Mouse (Mus musculus): ENCODE results near the gene Itgav. TPM values are rescaled to one million over a fixed set of nuclear protein-coding genes. Genes with fewer than 3 reads are reported as not detected.
A peak's percentile ranks its signal among the peaks of the same experiment; 100 is the strongest.

Itgav gene
- total and polyA plus RNA-seq, 3 experiments = 6.5 to 7.2 TPM; not detected in 1

DNA sequence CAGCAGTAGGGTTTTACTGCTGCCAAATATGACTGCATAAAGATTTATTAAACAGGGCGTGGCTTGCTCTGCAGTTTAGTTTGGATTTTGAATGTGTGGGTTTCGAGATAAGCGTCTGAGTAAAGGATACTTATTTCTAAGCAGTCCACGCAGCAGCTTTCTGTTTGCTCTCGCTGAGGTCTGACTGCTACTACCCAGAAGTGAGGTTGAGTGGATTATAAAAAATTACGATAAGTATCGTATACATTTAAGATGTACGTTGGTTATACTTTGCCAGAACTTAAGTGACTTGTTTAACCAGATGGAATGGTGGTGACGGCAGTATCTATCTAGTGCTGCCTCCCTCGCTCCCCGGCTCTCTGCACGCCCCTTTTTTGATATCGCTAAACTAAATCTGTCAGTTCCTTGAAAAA is 9.8 kb downstream of the Itgav start:
- H3K79me2 ChIP-seq (ENCODE audit: control insufficient read depth, insufficient read depth, low read length, poor library complexity) = 0 out of 2 replicates have a peak, but pooled peaks cover 2% of the 10 kb centered on the region
- H3K9ac ChIP-seq (ENCODE audit: control insufficient read depth, low read depth, low read length, poor library complexity, severe bottlenecking) = 0 out of 2 replicates have a peak overlapping the region, but pooled peaks have one; percentile 26
- TF ChIP-seq MAFK (IDR thresholded peaks at IDR 0.05; ENCODE audit: borderline replicate concordance, low read depth, low read length) (no peak), GATA1 (IDR thresholded peaks at IDR 0.05; ENCODE audit: low read depth, low read length) (peak; percentile 61), ETS1 (IDR thresholded peaks at IDR 0.05; ENCODE audit: low read depth, low read length) (peak; percentile 22; the same call in 1 of the 2 replicates), MXI1 (IDR thresholded peaks at IDR 0.05; ENCODE audit: low read depth, low read length) (peak; percentile 34; the same call in 1 of the 2 replicates), POLR2AphosphoS2 (IDR thresholded peaks at IDR 0.05; ENCODE audit: low read length) (no peak), POLR2A (IDR thresholded peaks at IDR 0.05; ENCODE audit: control insufficient read depth in 1 of 2, insufficient read depth in 1 of 2, low read depth in 1 of 2, low read length in 2 of 2, poor library complexity in 1 of 2) (no peak), SIN3A (IDR thresholded peaks at IDR 0.05; ENCODE audit: low read length) (0 out of 2 replicates have a peak, but pooled peaks have one; percentile 27), RCOR1 (IDR thresholded peaks at IDR 0.05; ENCODE audit: low read depth, low read length) (peak; percentile 90), CHD1 (IDR thresholded peaks at IDR 0.05; ENCODE audit: low read depth, low read length) (no peak), TAL1 (IDR thresholded peaks at IDR 0.05; ENCODE audit: low read length) (peak; percentile 33; the same call in 1 of the 2 replicates), TCF12 (IDR thresholded peaks at IDR 0.05; ENCODE audit: low read depth, low read length) (no peak)
- H3K27ac ChIP-seq (ENCODE audit: control insufficient read depth, low read depth, low read length) = peak overlapping the region; percentile 41
- H3K9me3 ChIP-seq (replicated peaks; ENCODE audit: insufficient read depth, low read length) = no peaks in the 10 kb centered on the region
- peaks cover 2 to 4% of the 10 kb centered on the region in 2 experiments; a peak in 3 of 4 replicates for H3K36me3 ChIP-seq (ENCODE audit: control insufficient read depth in 1 of 2, insufficient read depth in 2 of 2, low read length in 2 of 2)
- no peaks in the 10 kb centered on the region for H3K27me3 ChIP-seq (ENCODE audit: control insufficient read depth in 1 of 2, insufficient read depth in 2 of 2, low read length in 2 of 2)
- peaks cover 0 to 3% of the 10 kb centered on the region in 2 experiments; a peak in 1 of 4 replicates for H3K4me1 ChIP-seq (ENCODE audit: control insufficient read depth in 1 of 2, insufficient read depth in 2 of 2, low read length in 2 of 2)
- H3K4me3 ChIP-seq (ENCODE audit: control insufficient read depth in 1 of 2, insufficient read depth in 1 of 2, low read depth in 2 of 2, low read length in 2 of 2) = peak overlapping the region; percentile 42 to 65
- peak; percentile 83 for DNase-seq (ENCODE audit: low read depth, low spot score)

DNA sequence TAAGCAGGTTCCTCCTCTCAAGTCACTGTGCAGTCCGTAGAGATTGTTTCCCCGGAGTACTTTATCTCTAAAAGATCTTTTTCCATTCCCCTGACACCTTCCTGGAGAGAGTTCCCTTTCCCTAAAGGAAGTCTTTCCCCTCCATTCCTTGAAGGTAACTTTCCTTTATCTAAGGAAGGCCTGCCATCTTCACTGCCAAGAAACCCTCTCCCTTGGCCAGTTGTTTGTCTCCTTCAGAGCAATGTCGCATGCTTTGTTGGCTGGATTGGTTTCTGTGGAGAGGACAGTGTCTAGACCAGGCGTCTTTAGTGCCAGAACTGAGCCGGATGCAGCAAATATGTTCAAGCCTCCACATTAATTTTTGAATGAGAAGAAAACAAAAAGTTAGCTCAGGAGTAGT is 11.1 kb downstream of the Itgav start:
- Histone ChIP-seq H3K79me2 (ENCODE audit: control insufficient read depth, insufficient read depth, low read length, poor library complexity) (0 out of 2 replicates have a peak, but pooled peaks cover 2% of the 10 kb centered on the region), H3K36me3 (ENCODE audit: control insufficient read depth in 1 of 2, insufficient read depth in 2 of 2, low read length in 2 of 2) (peaks cover 2 to 4% of the 10 kb centered on the region in 2 experiments; a peak in 3 of 4 replicates), H3K27ac (ENCODE audit: control insufficient read depth, low read depth, low read length) (no peak overlapping the region), H3K4me3 (ENCODE audit: control insufficient read depth in 1 of 2, insufficient read depth in 1 of 2, low read depth in 2 of 2, low read length in 2 of 2) (no peak overlapping the region), H3K27me3 (ENCODE audit: control insufficient read depth in 1 of 2, insufficient read depth in 2 of 2, low read length in 2 of 2) (no peaks in the 10 kb centered on the region), H3K9me3 (replicated peaks; ENCODE audit: insufficient read depth, low read length) (no peaks in the 10 kb centered on the region), H3K9ac (ENCODE audit: control insufficient read depth, low read depth, low read length, poor library complexity, severe bottlenecking) (no peak overlapping the region), H3K4me1 (ENCODE audit: control insufficient read depth in 1 of 2, insufficient read depth in 2 of 2, low read length in 2 of 2) (peaks cover 0 to 3% of the 10 kb centered on the region in 2 experiments; a peak in 1 of 4 replicates)
- TF ChIP-seq SIN3A (IDR thresholded peaks at IDR 0.05; ENCODE audit: low read length) (no peak), POLR2AphosphoS5 (IDR thresholded peaks at IDR 0.05; ENCODE audit: borderline replicate concordance, low read depth, low read length) (no peak), MEF2A (IDR thresholded peaks at IDR 0.05; ENCODE audit: extremely low read depth, insufficient replicate concordance, low read depth, low read length, poor library complexity, severe bottlenecking) (no peak), POLR2A (IDR thresholded peaks at IDR 0.05; ENCODE audit: control insufficient read depth in 1 of 2, insufficient read depth in 1 of 2, low read depth in 1 of 2, low read length in 2 of 2, poor library complexity in 1 of 2) (no peak), BHLHE40 (IDR thresholded peaks at IDR 0.05; ENCODE audit: borderline replicate concordance, low read depth, low read length) (no peak), USF2 (IDR thresholded peaks at IDR 0.05; ENCODE audit: borderline replicate concordance in 1 of 2, insufficient read depth in 1 of 2, low read depth in 1 of 2, low read length in 2 of 2) (no peak), ZC3H11A (IDR thresholded peaks at IDR 0.05; ENCODE audit: low read depth, low read length) (no peak), RCOR1 (IDR thresholded peaks at IDR 0.05; ENCODE audit: low read depth, low read length) (no peak), MYC (IDR thresholded peaks at IDR 0.05; ENCODE audit: low read depth, low read length) (no peak), MAFK (IDR thresholded peaks at IDR 0.05; ENCODE audit: borderline replicate concordance, low read depth, low read length) (no peak), USF1 (IDR thresholded peaks at IDR 0.05; ENCODE audit: low read depth, low read length) (no peak), TCF12 (IDR thresholded peaks at IDR 0.05; ENCODE audit: low read depth, low read length) (no peak), POLR2AphosphoS2 (IDR thresholded peaks at IDR 0.05; ENCODE audit: low read length) (no peak), TBP (IDR thresholded peaks at IDR 0.05; ENCODE audit: low read depth, low read length) (no peak), CTCF (IDR thresholded peaks at IDR 0.05 in 2 of 3, conservative IDR thresholded peaks at IDR 0.05 in 1 of 3; ENCODE audit: control insufficient read depth in 1 of 3, insufficient read depth in 1 of 3, low read depth in 2 of 3, low read length in 3 of 3, poor library complexity in 1 of 3, severe bottlenecking in 1 of 3) (no peak), ZMIZ1 (IDR thresholded peaks at IDR 0.05; ENCODE audit: low read depth, low read length) (no peak), SMC3 (IDR thresholded peaks at IDR 0.05; ENCODE audit: low read depth, low read length) (no peak), E2F4 (IDR thresholded peaks at IDR 0.05; ENCODE audit: borderline replicate concordance, low read depth, low read length) (no peak), TAL1 (IDR thresholded peaks at IDR 0.05; ENCODE audit: low read length) (no peak), GABPA (IDR thresholded peaks at IDR 0.05; ENCODE audit: low read depth, low read length) (no peak)
- DNase-seq (ENCODE audit: low read depth, low spot score) = no peak
